Mouse (Mus musculus) intestine, embryonic 16.5 days (tissue): ENCODE results near the gene 2310009B15Rik. TPM values are rescaled to one million over a fixed set of nuclear protein-coding genes. Genes with fewer than 3 reads are reported as not detected.
A peak's percentile ranks its signal among the peaks of the same experiment; 100 is the strongest.

ENCODE experiments used
- ATAC-seq: fragments of 200-750 bp; cut with Nextera tagmentation; 2 replicates; pipeline ENCODE4 v1.8.0; 2017; ENCODE audit warnings: moderate TSS enrichment, moderate library complexity
- H3K27ac ChIP-seq: fragments of 300-500 bp; sonication (generic); 2 replicates; pipeline ENCODE4 v1.5.1; 2014; ENCODE audit warnings: mild to moderate bottlenecking, low read length
- H3K27me3 ChIP-seq: fragments of 300-500 bp; sonication (generic); replicated peaks from 2 replicates; pipeline ENCODE4 v1.6.1; 2014; ENCODE audit warnings: low read length, control low read depth, mixed read lengths; ENCODE audit not compliant: control insufficient read depth, insufficient read depth
- H3K36me3 ChIP-seq: fragments of 300-500 bp; sonication (generic); 2 replicates; pipeline ENCODE4 v1.6.1; 2014; ENCODE audit warnings: low read length, control low read depth; ENCODE audit not compliant: control insufficient read depth, insufficient read depth
- H3K4me1 ChIP-seq: fragments of 300-500 bp; sonication (generic); 2 replicates; pipeline ENCODE4 v1.6.1; 2014; ENCODE audit warnings: low read length, control low read depth, mixed read lengths; ENCODE audit not compliant: control insufficient read depth, insufficient read depth
- H3K4me2 ChIP-seq: fragments of 300-500 bp; sonication (generic); 2 replicates; pipeline ENCODE4 v1.6.1; 2014; ENCODE audit warnings: low read depth, low read length, control low read depth
- H3K4me3 ChIP-seq: fragments of 300-500 bp; sonication (generic); 2 replicates; pipeline ENCODE4 v1.5.1; 2014; ENCODE audit warnings: mild to moderate bottlenecking, low read length
- H3K9ac ChIP-seq: fragments of 300-500 bp; sonication (generic); 2 replicates; pipeline ENCODE4 v1.6.1; 2014; ENCODE audit warnings: low read depth, low read length
- H3K9me3 ChIP-seq: fragments of 300-500 bp; sonication (generic); 2 replicates; pipeline ENCODE4 v1.6.1; 2016; ENCODE audit warnings: low read length, control low read depth; ENCODE audit not compliant: control insufficient read depth
- WGBS: fragments of 180-500 bp; shearing (Covaris S2); extraction: QIAGEN DNeasy Blood & Tissue Kit; methylation state at CpG from one replicate; pipeline ENCODE4 v1.1.7; 2014; 5-methylcytosine and 5-hydroxymethylcytosine counted together
- polyA plus RNA-seq: library from polyadenylated mRNA; unstranded; fragments of >200 nt; fragmentation: Nextera tagmentation; extraction: Ambion mirVana; gene quantifications from 2 replicates; pipeline ENCODE4 v1.2.1, GENCODE M21; 2015

2310009B15Rik gene
- polyA plus RNA-seq, 1 experiment from 2014 or later: 28.1 TPM

DNA sequence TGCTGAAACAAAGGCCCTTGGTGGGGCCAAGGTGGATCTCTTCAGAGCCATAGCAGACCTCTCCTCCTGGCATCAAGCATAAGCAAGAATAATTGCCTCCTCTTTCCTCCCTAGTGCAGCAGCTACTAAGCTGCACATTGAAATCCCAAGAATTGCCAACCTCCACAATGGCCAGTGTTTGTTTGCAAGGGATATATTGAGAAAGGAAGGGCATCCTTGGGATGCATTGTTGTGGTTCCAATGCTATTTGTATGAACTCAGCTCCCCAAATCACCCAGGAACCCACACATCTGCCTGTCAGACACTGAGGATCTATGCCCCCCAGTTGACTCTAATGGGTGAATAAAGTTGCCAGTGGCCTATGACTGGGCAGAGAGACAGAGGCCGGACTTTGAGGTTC lies 5.8 kb downstream of the 2310009B15Rik start:
- no peak overlapping the region for H3K27ac ChIP-seq
- no peak overlapping the region for H3K4me3 ChIP-seq
- peaks cover 10% of the 10 kb centered on the region; the same call in 1 of the 2 replicates for H3K4me1 ChIP-seq
- no peak for ATAC-seq
- peaks cover 4% of the 10 kb centered on the region; the same call in 1 of the 2 replicates for H3K36me3 ChIP-seq
- no peak overlapping the region for H3K9ac ChIP-seq
- H3K9me3 ChIP-seq: no peaks in the 10 kb centered on the region
- peaks cover 18% of the 10 kb centered on the region for H3K27me3 ChIP-seq
- no peak overlapping the region for H3K4me2 ChIP-seq
- 92% methylated on average over 1 of the region's 1 CpGs for WGBS

DNA sequence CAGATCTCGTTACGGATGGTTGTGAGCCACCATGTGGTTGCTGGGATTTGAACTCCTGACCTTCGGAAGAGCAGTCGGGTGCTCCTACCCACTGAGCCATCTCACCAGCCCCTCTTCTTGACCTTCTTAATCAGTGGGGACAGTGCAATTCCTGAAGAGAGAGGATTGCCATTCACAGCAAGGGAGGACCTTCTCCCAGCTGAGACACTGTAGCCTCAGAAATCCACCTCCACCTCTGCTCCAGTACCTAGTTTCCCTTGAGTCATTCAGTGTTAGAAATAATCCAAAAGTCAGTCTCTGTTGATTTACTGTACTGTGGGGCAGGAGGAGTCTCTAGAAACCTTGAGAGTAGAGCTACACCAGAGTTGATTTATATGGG lies 6.5 kb downstream of the 2310009B15Rik start:
- H3K4me2 ChIP-seq: no peak overlapping the region
- no peaks in the 10 kb centered on the region for H3K9me3 ChIP-seq
- H3K4me1 ChIP-seq: peaks cover 10% of the 10 kb centered on the region; the same call in 1 of the 2 replicates
- no peak overlapping the region for H3K9ac ChIP-seq
- no peak for ATAC-seq
- peaks cover 25% of the 10 kb centered on the region for H3K27me3 ChIP-seq
- H3K36me3 ChIP-seq: peaks cover 4% of the 10 kb centered on the region; the same call in 1 of the 2 replicates
- 56% methylated on average over 2 of the region's 4 CpGs for WGBS
- H3K4me3 ChIP-seq: no peak overlapping the region
- H3K27ac ChIP-seq: no peak overlapping the region

DNA sequence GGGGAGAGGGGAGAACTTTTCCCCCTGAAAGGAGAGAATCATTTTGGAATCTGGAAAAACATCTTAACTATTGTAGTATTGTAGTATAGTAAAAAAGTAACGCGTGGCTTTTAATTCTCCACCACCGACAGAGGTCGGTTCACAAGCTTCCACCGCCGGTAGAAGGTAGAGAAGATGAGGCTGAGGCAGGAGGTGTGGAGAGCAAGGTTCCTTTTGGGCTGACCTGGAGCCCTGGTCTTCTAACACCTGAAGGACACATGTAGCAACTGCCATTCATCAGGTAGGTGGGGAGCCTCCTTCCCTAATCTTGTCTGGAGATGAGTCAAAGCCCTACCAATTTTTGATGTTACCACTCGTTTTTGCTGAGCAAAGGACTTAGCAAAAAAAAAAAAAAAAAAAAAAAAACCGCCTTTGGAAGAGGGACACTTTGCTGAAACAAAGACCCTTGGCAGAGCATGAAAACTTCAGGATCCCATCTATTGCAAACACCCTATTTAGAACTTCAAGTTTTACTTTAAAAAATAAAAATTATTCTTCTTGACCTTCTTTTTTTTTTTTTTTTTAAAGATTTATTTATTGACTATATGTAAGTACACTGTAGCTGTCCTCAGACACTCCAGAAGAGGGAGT lies 7.0 kb downstream of the 2310009B15Rik start:
- peaks cover 4% of the 10 kb centered on the region; the same call in 1 of the 2 replicates for H3K36me3 ChIP-seq
- H3K9me3 ChIP-seq: no peaks in the 10 kb centered on the region
- no peak overlapping the region for H3K9ac ChIP-seq
- no peak overlapping the region for H3K4me2 ChIP-seq
- peaks cover 30% of the 10 kb centered on the region for H3K27me3 ChIP-seq
- no peak for ATAC-seq
- H3K4me1 ChIP-seq: peaks cover 10% of the 10 kb centered on the region; the same call in 1 of the 2 replicates
- no peak overlapping the region for H3K27ac ChIP-seq
- no peak overlapping the region for H3K4me3 ChIP-seq
- whole genome bisulfite sequencing: 11% methylated on average over 8 of the region's 8 CpGs

DNA sequence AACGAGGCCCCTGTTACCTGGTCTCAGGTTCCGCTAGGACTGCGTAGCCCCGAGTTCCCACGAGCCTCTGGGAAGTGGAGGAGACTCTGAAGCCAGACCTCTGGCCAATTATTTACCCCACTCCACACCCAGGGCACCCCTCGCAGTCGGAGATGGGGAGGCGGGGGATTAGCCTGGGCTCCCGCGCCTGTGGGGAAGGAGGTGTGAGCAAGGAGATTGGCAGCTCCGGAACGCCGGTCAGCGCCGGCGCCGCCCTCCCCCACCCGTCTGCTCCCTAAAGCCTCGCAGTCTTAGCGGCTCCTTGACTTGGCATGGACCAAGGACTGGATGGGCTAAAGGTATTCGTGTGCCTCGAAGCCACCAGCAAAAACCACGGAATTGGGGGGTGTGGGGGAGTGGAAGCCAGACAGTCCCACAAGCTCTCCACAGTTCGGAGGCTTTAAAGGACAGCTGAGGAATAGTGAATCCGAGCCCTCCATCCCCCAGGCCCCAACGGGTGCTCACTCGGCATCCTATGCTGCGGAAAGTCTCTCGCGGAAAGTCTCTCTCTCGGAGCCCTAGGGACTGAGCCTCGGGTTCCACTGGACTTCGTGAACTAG lies 8.0 kb downstream of the 2310009B15Rik start, which contains the start of gene Lhx9:
TSS of gene Lhx9 (minus strand) at position 67 of the 599 bp plus-strand sequence.
- Histone ChIP-seq H3K4me2 (peak within 1 kb of the TSS; percentile 52), H3K27ac (no peak within 1 kb of the TSS), H3K4me1 (peaks cover 13% of the 10 kb centered on the region), H3K27me3 (peaks cover 37% of the 10 kb centered on the region), H3K9me3 (no peaks in the 10 kb centered on the region), H3K36me3 (peaks cover 4% of the 10 kb centered on the region; the same call in 1 of the 2 replicates), H3K9ac (no peak within 1 kb of the TSS), H3K4me3 (peak within 1 kb of the TSS; percentile 39)
- peak; percentile 61 for ATAC-seq
- WGBS: under 1% methylated on average over 33 of the region's 33 CpGs

DNA sequence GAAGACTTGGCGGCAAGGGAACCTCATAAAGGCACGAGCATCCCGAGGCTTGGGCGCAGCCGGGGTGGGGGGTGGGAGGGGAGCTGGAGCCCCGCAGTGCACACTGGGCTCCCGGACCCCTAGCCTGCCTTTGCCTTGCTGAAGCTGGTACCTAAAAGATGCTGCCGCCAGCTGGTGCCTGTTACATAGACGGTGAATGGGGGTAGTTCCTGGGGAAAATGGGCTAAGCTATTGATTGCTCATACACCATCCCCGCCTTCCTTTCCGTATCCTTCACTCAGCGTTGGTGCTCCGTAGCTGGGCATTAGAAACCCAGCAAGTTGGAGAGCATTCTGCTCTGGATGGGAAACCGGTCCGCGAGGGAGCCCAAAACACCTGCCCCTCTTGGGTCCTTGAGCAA lies 8.6 kb downstream of the 2310009B15Rik start:
- H3K9ac ChIP-seq: no peak overlapping the region
- no peak overlapping the region for H3K27ac ChIP-seq
- WGBS: 1% methylated on average over 16 of the region's 16 CpGs
- peaks cover 16% of the 10 kb centered on the region for H3K4me1 ChIP-seq
- peaks cover 37% of the 10 kb centered on the region for H3K27me3 ChIP-seq
- H3K36me3 ChIP-seq: peaks cover 4% of the 10 kb centered on the region; the same call in 1 of the 2 replicates
- no peaks in the 10 kb centered on the region for H3K9me3 ChIP-seq
- peak overlapping the region; percentile 39 for H3K4me3 ChIP-seq
- peak overlapping the region; percentile 52; the same call in 1 of the 2 replicates for H3K4me2 ChIP-seq
- ATAC-seq: no peak

DNA sequence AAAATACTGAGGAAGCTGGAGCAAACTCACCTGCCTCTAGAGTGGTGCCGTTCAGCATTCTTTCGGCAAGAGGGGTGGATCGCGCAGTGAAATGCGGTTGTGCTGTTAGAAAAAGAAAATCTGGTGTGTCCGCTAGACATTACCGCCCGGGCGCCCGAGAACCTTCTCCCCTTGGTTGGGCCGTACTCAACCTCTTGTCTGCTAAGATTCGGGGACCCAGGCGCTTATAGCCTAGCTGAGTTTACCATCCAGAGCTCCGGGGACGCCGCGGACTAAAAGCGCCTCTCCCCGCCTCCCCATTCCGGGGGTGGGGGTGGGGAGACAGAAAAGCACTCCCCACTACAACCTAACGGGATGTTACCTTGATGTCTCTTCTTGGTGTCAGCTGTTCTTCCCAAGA lies 9.5 kb downstream of the 2310009B15Rik start:
- peaks cover 37% of the 10 kb centered on the region for H3K27me3 ChIP-seq
- no peaks in the 10 kb centered on the region for H3K9me3 ChIP-seq
- H3K4me1 ChIP-seq: peaks cover 16% of the 10 kb centered on the region
- H3K4me2 ChIP-seq: no peak overlapping the region
- 0 out of 2 replicates have a peak overlapping the region, but pooled peaks have one; percentile 9 for H3K4me3 ChIP-seq
- H3K36me3 ChIP-seq: peaks cover 4% of the 10 kb centered on the region; the same call in 1 of the 2 replicates
- no peak overlapping the region for H3K27ac ChIP-seq
- no peak overlapping the region for H3K9ac ChIP-seq
- no peak for ATAC-seq
- under 1% methylated on average over 21 of the region's 21 CpGs for WGBS

DNA sequence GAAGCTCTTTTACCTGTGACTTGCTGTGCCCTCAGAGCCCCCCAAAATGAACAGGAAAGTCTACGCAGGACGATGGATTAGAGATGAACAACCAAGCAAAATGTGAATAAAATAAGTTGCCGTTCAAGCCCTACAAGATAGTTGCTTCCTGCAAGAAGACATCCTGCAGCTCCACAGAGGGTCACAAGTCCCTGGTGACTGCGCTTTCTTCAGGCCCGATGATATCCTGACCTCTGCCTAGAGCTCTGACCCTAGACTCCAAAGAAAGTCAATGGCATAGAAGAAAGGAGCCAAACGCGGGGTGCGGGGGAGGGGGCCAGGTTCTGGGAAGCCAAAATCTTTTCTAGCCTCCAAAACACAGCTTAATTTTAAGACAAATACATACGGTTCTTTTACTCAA lies 10.1 kb downstream of the 2310009B15Rik start:
- Histone ChIP-seq H3K4me3 (no peak overlapping the region), H3K27me3 (peaks cover 39% of the 10 kb centered on the region), H3K9ac (no peak overlapping the region), H3K4me1 (peaks cover 20% of the 10 kb centered on the region), H3K4me2 (no peak overlapping the region), H3K36me3 (peaks cover 2% of the 10 kb centered on the region; the same call in 1 of the 2 replicates), H3K27ac (no peak overlapping the region), H3K9me3 (no peaks in the 10 kb centered on the region)
- no peak for ATAC-seq
- 7% methylated on average over 9 of the region's 9 CpGs for WGBS

DNA sequence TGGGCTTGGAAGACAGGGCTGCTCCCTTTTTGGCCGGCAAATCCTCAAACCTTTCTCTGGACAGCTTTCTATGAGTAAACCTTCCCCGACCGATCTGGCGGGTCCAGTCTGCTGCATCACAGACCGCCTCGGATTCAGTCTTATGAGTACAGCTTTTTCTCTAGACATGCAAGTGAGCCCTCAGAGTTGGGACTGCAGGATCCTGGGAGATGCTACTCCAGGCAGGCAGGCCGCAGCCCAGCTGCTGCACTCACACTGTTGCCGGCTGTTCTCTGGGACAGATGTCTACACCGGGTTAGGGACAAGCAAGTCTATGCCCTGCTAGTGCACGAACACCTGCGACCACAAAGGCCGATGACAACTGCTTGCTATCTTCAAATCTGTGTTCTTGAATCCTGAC lies 10.5 kb downstream of the 2310009B15Rik start:
- ATAC-seq: no peak
- Histone ChIP-seq H3K4me2 (no peak overlapping the region), H3K9me3 (no peaks in the 10 kb centered on the region), H3K27me3 (peaks cover 43% of the 10 kb centered on the region), H3K4me3 (no peak overlapping the region), H3K27ac (no peak overlapping the region), H3K9ac (no peak overlapping the region), H3K4me1 (peaks cover 21% of the 10 kb centered on the region), H3K36me3 (no peaks in the 10 kb centered on the region)
- WGBS: 10% methylated on average over 12 of the region's 12 CpGs

DNA sequence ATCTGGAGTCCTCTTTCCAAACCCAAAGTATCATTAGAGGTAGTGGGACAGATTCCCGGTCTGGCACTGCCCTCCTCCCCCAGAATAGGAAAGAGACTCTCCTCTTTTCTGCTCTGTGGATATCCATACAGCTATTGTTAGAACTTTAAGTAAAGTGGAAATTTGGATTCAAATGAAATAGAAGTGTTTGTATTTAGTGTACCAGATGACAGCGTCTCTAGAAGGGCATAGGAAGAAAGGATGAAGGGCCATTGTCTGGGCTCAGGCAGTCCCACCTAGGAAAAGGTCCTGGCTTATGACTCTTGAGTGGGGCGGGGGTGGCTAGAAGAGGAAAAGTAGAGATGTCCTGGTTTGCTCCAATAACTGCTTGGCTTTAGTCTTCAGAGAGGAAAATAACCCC lies 11.2 kb downstream of the 2310009B15Rik start:
- Histone ChIP-seq H3K9ac (no peak overlapping the region), H3K36me3 (no peaks in the 10 kb centered on the region), H3K4me2 (no peak overlapping the region), H3K4me1 (peaks cover 21% of the 10 kb centered on the region), H3K9me3 (no peaks in the 10 kb centered on the region), H3K4me3 (no peak overlapping the region), H3K27me3 (peaks cover 44% of the 10 kb centered on the region), H3K27ac (no peak overlapping the region)
- WGBS: 22% methylated on average over 3 of the region's 3 CpGs
- ATAC-seq: no peak
